Mouse (Mus musculus) ovary, postnatal 14 days (tissue): ENCODE data around the gene Aoc2.

Experiments used
- DNase-seq: peaks from one replicate; pipeline ENCODE4 v3.0.0; 2022; ENCODE audit warnings: low spot score

Aoc2 gene

GRCm38 (mm10) chr11:101324763-101325162 is at the start of gene Aoc2:
Gene Aoc2 (plus strand): TSS chr11:101325063.
- DNase-seq, result no peak

GRCm38 (mm10) chr11:101275309-101275708 is 49.6 kb upstream of the Aoc2 start:
- DNase-seq, result no peak

GRCm38 (mm10) chr11:101276319-101277070 is 48.4 kb upstream of the Aoc2 start:
- DNase-seq, result no peak

- DNase-seq, result no peak
These were observed 47.3 kb upstream of the Aoc2 start for GRCm38 (mm10) chr11:101277381-101278222.

GRCm38 (mm10) chr11:101278223-101279192 is 46.4 kb upstream of the Aoc2 start, which contains the start of the genes Cntd1 and Coa3:
Gene Cntd1 (plus strand): TSS chr11:101279012.
Gene Coa3 (minus strand): TSS chr11:101279114.
- peak; percentile 63 for DNase-seq

- no peak for DNase-seq
These were observed 45.7 kb upstream of the Aoc2 start for GRCm38 (mm10) chr11:101279193-101279569.

- no peak for DNase-seq
These were observed 44.0 kb upstream of the Aoc2 start for GRCm38 (mm10) chr11:101280837-101281236.

- DNase-seq, result no peak
These were observed 42.0 kb upstream of the Aoc2 start for GRCm38 (mm10) chr11:101282896-101283295.

GRCm38 (mm10) chr11:101283805-101284204 is 41.1 kb upstream of the Aoc2 start:
- no peak for DNase-seq

- no peak for DNase-seq
These were observed 37.6 kb upstream of the Aoc2 start for GRCm38 (mm10) chr11:101287306-101287705.

GRCm38 (mm10) chr11:101291231-101291630 is 33.6 kb upstream of the Aoc2 start:
- DNase-seq, result no peak

- no peak for DNase-seq
These were observed 29.7 kb upstream of the Aoc2 start for GRCm38 (mm10) chr11:101295191-101295590.

GRCm38 (mm10) chr11:101300881-101301280 is 24.0 kb upstream of the Aoc2 start:
- DNase-seq, result no peak

GRCm38 (mm10) chr11:101301299-101302003 is 23.4 kb upstream of the Aoc2 start:
- DNase-seq, result no peak

- peak; percentile 99 for DNase-seq
These were observed 22.7 kb upstream of the Aoc2 start, which contains the start of gene Becn1 for GRCm38 (mm10) chr11:101302004-101302798. Gene Becn1 (minus strand): TSS chr11:101302286.

- no peak for DNase-seq
These were observed 17.1 kb upstream of the Aoc2 start for GRCm38 (mm10) chr11:101307744-101308143.

GRCm38 (mm10) chr11:101311083-101311482 is 13.8 kb upstream of the Aoc2 start:
- DNase-seq, result no peak

- DNase-seq, result no peak
These were observed 12.7 kb upstream of the Aoc2 start for GRCm38 (mm10) chr11:101312150-101312549.

GRCm38 (mm10) chr11:101314567-101314966 is 10.3 kb upstream of the Aoc2 start:
- no peak for DNase-seq

- DNase-seq, result no peak
These were observed 9.7 kb upstream of the Aoc2 start for GRCm38 (mm10) chr11:101315082-101315650.
